Mouse (Mus musculus) right cerebral cortex, postnatal 25 days (tissue): ENCODE results near the gene Fam83e.

Experiments used
- DNase-seq: peaks from one replicate; pipeline ENCODE4 v3.0.0; 2022

Gene Fam83e

DNA sequence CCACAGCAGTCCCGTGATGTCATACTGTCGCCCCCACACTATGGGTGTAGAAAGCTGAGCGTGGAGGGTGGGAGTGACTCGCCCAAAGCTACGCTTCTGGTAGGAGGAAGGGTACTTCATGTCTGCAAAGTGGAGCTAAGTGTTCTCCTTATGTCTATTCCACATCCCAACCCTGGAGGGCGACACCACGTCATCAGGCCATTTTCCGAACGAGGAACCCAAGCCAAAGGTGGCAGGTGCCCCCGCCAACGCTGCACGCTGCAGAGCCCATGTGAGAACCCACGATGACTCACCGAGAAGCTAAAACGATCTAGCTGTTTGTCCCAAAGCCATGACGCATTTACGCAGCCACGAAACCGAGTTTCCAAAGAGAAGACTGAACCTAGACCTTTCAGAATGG is 21.3 kb downstream of the Fam83e start:
- DNase-seq, result peak; percentile 82

DNA sequence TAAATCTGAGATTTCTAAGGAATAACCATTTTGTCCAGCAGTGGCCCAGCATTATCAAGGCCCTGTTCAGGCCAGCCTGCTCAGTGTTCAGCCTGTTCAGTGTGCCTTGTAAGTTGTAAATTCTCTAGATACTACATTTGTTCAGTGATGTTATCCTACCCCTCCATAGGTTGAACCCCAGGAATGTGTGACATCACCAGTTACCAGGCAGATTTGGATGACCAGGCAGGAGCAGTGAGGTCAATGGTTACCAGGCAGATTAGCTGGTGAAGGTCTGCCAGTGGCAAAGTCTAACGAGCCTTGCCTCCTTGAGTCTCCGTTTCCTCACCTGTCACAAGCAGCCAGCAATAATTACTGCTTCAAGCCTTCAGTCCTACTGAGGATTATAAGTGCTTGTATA is 23.4 kb downstream of the Fam83e start:
- DNase-seq, result peak; percentile 62

DNA sequence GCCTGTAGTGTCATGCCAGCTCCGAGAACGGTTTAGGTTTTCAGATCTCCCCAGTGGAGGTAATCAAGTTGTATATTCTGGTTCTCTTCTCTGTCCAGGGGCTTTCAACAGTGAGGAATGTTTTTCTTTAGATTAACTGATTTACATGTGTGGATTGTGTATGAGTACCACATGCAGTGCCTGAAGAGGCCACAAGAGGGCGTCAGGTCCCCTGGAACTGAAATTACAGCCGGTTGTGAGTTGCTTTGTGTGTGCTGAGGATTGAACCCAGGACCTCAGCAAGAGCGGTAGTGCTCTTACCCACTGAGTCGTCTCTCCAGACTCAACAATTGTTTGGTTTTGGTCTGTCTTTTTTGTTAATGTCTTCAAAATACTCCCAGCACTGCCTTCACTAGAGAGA is 25.5 kb downstream of the Fam83e start:
- DNase-seq, result no peak

DNA sequence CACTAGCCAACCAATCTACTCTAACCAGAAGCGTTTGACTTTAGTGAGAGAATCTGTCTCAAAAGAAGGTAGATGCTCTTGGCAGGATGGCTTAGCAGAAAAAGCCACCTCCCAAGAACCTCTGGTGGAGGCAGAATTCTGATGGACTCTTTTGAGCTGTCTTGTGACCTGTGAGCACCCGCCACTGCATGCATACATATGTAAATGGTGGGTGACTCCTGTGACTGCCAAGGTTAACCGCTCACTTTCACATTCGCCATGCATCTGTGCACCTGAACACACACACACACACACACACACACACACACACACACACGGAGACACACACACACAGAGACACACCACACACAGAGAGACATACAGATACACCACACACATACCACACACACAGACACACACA is 26.4 kb downstream of the Fam83e start:
- DNase-seq, result no peak

DNA sequence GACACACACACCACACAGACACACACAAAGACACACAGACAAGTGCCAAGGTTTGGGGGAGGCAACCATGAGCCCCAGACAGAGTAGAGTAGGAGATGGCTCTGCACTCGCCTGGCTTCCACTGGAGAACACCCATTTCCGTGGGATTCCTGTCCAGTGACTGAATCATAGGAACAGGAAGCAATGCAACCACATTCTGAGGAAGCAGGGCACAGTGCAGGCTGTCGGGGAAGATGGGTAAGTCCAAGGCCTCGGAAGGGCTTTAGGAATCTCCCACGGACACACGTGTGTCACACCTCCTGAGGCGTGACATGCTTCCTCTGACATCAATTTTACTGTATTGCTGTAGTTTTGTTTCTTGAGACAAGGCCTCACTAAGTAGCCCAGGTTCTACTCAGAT is 27.1 kb downstream of the Fam83e start:
- no peak for DNase-seq

DNA sequence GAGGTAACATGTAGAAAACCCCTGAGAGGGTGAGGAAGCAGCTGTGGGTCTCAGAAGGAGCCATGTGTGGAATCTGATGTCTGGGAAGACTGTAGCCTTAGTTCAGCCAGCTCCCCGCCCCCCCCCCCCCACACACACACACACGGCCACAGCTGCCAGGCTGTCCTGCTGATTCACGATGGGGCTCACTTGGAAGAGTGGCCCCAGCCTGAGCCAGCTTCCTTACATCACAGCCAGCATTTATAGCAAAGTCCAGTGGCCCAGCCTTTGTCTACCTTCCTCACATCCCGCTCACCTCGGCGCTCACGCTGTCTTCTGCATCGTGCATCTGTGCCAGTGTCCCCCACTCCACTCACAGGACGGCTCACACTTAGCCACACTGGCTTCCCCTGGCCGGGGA is 28.4 kb downstream of the Fam83e start:
- DNase-seq, result no peak

DNA sequence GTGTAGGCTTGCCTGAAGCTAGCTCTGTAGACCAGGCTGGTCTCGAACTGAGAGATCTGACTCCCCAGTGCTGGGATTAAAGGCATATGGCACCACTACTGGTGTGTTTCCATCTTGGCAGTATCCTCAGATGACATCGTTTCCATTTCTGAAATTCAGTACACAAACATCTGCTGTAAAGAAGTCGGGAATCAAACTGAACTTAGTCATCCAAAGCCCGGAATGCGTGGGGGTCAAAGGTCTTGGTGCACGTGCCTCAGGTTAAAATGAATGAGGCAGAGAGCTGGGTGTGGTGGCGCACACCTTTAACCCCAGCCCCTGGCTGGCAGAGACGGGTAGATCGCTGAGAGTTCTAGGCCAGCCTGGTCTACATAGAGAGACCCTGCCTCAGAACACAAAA is 29.1 kb downstream of the Fam83e start:
- no peak for DNase-seq

DNA sequence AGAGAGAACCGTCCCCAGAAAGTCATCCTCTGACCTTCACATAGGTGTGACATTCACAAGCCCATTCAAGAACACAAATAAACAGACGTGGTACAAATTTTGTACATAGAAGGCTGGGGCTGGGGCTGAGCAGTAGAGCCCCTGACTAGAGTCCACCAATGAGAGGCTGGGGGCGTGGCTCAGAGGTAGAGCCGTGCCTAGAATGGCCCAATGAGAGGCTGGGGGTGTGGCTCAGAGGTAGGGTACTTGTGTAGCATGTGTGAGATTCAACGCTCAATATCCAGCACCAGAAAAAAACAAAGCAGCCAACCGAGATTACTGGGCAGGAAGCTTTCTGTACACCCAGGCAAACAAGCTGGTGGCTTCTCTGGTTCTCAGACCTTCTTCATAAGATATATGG is 34.7 kb downstream of the Fam83e start:
- no peak for DNase-seq

DNA sequence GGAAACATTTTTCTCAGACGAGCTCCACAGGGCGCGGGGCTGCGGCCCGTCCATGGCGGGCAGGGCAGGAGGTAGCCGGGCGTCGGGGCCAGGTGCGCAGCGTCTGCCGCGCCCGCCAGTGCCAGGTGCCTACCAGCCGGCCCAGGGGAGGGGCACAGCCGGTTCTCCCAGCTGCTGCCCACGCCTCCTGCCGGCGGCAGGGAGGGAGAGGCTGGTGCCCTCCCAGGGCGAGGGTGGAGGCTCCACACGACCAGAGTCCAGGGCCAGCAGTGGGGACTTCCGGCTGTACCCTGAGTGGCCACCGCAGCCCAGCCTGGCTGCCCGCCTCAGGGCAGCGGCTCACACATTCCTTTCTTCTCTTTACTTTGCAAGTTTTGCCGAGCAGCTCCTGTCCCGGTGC is 38.4 kb downstream of the Fam83e start:
- no peak for DNase-seq

DNA sequence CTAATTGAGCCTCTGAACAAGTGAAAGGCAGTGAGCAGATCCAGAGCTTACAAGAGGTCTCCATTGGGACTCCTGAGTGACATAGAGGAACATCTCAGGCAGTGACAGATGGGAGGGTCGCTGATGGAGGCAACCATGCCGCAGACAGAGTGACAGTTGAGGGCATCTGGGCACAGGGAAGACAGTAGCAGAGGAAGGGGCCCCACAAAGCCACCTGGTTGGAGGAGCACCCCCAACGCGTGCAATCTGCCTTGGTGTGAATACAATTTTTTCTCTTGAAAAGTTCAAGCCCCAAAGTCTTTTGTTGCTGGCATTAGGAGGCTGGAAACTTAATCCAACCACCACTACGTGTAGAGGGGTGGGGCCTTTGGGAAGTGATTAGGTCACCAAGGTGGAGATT is 39.1 kb downstream of the Fam83e start:
- no peak for DNase-seq

DNA sequence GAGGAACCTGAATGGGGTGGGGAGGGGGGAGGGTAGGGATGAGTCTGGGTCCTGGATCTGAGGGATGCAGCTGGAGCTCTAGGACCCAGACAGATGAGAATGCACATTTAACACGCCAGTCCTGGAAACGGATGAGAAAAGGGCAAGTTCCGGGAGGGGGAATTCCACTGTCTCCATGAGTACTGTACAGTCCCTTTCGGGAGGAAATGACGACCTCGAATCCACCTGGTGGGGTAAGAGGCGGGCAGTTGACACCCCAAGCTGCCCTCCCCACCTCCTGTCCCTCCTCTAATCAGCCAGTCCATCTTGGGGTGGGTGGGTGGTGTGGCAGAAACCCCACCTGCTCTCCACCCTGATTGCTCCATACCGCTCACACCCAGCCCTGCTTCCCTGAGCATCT is 45.0 kb downstream of the Fam83e start:
- no peak for DNase-seq

DNA sequence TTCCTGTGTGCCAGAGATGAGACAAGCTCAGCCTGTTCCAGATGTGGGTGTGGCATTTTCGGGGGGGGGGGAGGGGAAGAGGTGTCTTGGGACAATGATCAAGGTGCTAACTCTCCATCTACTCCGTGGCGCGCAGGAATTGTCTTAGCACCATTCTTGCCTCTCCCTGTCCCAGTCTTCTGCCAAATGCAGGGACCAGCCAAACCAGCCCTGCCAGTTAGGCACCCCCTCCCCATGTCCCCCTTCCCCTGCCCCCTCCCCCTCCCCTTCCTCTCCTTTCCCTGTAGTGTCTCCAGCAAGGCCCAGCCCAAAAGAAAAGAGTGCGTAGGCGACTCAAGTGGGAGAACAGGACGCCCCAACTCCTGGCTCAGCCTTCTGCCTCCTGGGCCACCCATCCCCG is 45.8 kb downstream of the Fam83e start:
- DNase-seq, result no peak

DNA sequence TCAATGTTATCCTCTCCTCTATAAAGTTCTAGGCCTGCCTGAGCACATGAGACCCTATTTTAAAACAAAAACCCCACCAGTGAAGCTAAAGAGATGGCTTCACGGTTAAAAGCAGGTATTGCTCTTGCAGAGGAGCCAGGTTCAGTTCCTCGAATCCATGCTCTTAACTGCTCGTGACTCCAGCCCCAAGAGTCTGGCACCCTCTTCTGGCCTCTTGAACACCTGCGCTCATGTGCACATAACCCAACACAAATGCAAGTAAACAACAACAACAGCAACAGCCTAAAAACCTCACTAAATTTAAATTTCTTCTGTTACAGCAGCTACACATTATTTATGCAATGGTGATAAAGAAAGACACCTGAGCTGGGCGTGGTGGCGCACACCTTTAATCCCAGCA is 46.5 kb downstream of the Fam83e start:
- DNase-seq, result no peak

DNA sequence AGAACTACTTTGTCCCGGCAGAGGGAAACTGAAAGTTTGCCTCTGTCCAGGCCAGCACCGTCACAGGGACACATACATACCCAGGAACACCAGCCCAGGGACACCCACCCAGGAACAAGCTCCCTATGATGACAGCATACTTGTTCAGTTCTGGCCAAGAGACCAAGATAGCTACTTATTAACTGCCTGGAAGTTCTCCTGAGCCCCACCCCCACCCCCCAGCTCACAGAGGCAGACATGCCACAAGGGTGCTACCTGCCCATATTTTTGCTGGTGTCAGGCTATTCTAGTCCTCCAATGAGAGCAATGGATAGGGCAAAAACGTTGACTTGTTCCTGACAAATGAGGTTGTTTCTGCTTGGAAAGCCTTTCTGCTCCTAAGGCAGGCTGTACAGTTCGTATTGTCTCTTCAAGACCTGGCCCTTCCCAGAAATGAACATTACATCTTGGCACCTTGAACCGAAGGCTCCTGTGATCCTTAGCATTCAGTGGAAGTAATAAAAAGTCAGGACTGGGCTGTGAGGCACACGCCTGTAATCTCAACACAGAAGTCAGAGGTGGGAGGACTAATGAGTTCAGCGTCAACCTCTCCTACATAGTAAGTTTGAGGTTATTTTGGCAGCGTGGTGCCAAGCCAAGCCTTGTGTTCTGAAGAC is 49.5 kb downstream of the Fam83e start:
- DNase-seq, result no peak

DNA sequence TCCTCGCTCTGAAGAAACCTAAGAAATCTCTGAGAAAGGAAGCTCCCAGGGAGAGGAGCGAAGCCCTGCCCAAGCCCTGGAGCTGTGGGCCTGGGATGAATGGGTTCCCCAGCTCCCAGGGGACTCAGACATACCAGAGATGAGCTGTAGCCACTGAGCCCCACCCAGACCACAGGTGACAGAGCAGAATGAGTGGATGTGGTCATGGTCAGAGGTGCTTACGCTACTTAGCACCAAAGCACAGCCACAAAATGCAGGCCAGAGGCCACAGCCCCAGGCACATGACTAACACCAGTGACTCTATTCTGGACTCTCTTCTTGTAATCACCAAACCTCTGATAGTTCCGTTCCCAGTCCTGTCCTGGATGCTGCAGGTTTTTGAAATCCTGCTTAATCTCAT is 50.1 kb downstream of the Fam83e start:
- DNase-seq, result no peak

DNA sequence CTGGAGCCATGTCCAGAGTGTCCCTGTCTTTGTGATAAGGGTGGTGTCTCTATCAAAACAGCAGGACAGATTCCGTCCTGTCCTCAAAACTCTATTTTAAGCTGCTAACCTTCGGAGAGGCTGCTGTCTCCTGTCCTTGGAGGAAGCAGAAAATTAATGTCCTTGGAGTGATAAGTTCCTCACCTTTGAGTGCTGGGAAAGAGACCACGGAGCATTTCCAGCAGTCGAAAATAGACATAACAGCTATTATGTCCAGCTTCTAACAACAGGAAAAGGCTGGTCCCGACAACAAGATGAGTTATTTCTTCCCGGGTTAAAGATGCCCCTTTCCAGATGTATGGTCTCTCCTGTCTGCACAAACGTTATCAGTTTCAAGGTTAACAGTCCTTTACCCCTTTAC is 54.2 kb downstream of the Fam83e start:
- DNase-seq, result no peak
